Mouse (Mus musculus): Measurements from ENCODE around the gene Mast1.

Gene Mast1

GRCm38 (mm10) chr8:84936962-84937546, at the start of gene Mast1:
Mast1 (minus strand) TSS chr8:84937359.
- DNase-seq (ENCODE audit: low spot score), result no peak

- no peak for DNase-seq (ENCODE audit: low spot score)
These were observed 49.3 kb upstream of the Mast1 start for GRCm38 (mm10) chr8:84986379-84986945.

GRCm38 (mm10) chr8:84985684-84986378, 48.7 kb upstream of the Mast1 start:
- DNase-seq (ENCODE audit: low spot score), result peak; percentile 94

- peak; percentile 34 for DNase-seq (ENCODE audit: low spot score)
These were observed 48.0 kb upstream of the Mast1 start for GRCm38 (mm10) chr8:84985049-84985683.

- DNase-seq (ENCODE audit: low spot score), result peak; percentile 81
These were observed 47.3 kb upstream of the Mast1 start for GRCm38 (mm10) chr8:84984294-84985048.

- peak; percentile 30 for DNase-seq (ENCODE audit: low spot score)
These were observed 45.4 kb upstream of the Mast1 start for GRCm38 (mm10) chr8:84982499-84983011.

GRCm38 (mm10) chr8:84981644-84982498, 44.7 kb upstream of the Mast1 start:
- peak; percentile 76 for DNase-seq (ENCODE audit: low spot score)

- DNase-seq (ENCODE audit: low spot score), result peak; percentile 88
These were observed 43.6 kb upstream of the Mast1 start for GRCm38 (mm10) chr8:84980622-84981358.

- peak; percentile 96 for DNase-seq (ENCODE audit: low spot score)
These were observed 42.7 kb upstream of the Mast1 start for GRCm38 (mm10) chr8:84979599-84980421.

GRCm38 (mm10) chr8:84978248-84978940, 41.2 kb upstream of the Mast1 start, which contains the start of gene Junb:
Junb (minus strand) TSS chr8:84978718.
- peak; percentile 98 for DNase-seq (ENCODE audit: low spot score)

- peak; percentile 76 for DNase-seq (ENCODE audit: low spot score)
These were observed 40.5 kb upstream of the Mast1 start for GRCm38 (mm10) chr8:84977435-84978247.

- DNase-seq (ENCODE audit: low spot score), result no peak
These were observed 39.7 kb upstream of the Mast1 start for GRCm38 (mm10) chr8:84976763-84977434.

- DNase-seq (ENCODE audit: low spot score), result peak; percentile 97
These were observed 39.0 kb upstream of the Mast1 start for GRCm38 (mm10) chr8:84976031-84976762.

GRCm38 (mm10) chr8:84975434-84975833, 38.3 kb upstream of the Mast1 start:
- peak; percentile 83 for DNase-seq (ENCODE audit: low spot score)

- DNase-seq (ENCODE audit: low spot score), result no peak
These were observed 37.5 kb upstream of the Mast1 start for GRCm38 (mm10) chr8:84974543-84975142.

All from lung, postnatal 25 days (tissue).